Mouse (Mus musculus) kidney, adult 2 months (tissue): Measurements from ENCODE around the gene Gulp1.

ENCODE experiments used
- CTCF ChIP-seq: fragments of 200-500 bp; conservative IDR thresholded peaks from 2 replicates; pipeline ENCODE4 v1.5.1; 2011; ENCODE audit warnings: low read depth, mild to moderate bottlenecking, control low read depth, low read length, moderate library complexity, mixed read lengths; ENCODE audit not compliant: insufficient read depth, insufficient read length
- POLR2A ChIP-seq: fragments of 200-500 bp; IDR thresholded peaks from one replicate; pipeline ENCODE4 v1.6.1; 2011; ENCODE audit warnings: low read depth, low read length, control low read depth

DNA sequence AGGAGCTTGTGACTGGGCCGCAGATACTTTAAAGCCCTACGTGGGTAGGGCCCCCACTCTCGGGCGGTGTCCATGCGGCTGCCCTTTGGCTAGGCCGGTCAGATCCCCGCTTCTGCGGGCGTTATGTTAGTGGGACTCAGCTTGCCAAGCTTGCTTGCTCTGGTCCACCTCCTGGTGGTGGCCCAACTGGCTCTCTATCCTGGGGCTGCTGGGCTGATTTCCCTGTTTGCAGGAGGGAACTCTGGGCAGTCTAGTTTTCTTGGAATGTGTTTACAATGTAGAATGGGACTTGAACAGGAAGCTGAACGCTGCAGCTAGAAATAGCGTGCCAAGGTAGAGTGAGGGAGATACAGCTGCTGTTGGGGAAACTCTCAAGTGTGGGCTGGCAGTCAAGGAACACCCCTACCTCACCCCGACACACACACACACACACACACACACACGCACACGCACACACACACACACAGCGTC is 1.1 kb downstream of the Gulp1 start:
- TF ChIP-seq CTCF = no peak
- TF ChIP-seq POLR2A = no peak
